Mouse (Mus musculus) heart, embryonic 11.5 days (tissue): ENCODE results near the gene Pla2g4d. TPM values are rescaled to one million over a fixed set of nuclear protein-coding genes. Genes with fewer than 3 reads are reported as not detected.

Source experiments
- ATAC-seq: fragments of 200-750 bp; cut with Nextera tagmentation; replicated peaks from 2 replicates; pipeline ENCODE4 v1.8.0; 2017; ENCODE audit warnings: moderate library complexity; ENCODE audit not compliant: insufficient number of reproducible peaks, low FRiP score, low TSS enrichment
- H3K27ac ChIP-seq: fragments of 300-500 bp; sonication (generic); 2 replicates; pipeline ENCODE4 v1.5.1; 2014; ENCODE audit warnings: mild to moderate bottlenecking, low read depth, low read length
- H3K27me3 ChIP-seq: fragments of 300-500 bp; sonication (generic); 2 replicates; pipeline ENCODE4 v1.6.1; 2014; ENCODE audit warnings: mild to moderate bottlenecking, low read length, mixed read lengths; ENCODE audit not compliant: control insufficient read depth, insufficient read depth
- H3K36me3 ChIP-seq: fragments of 300-500 bp; sonication (generic); 2 replicates; pipeline ENCODE4 v1.6.1; 2014; ENCODE audit warnings: mild to moderate bottlenecking, low read length, moderate library complexity, mixed read lengths; ENCODE audit not compliant: control insufficient read depth, insufficient read depth
- H3K4me1 ChIP-seq: fragments of 300-500 bp; sonication (generic); 2 replicates; pipeline ENCODE4 v1.6.1; 2014; ENCODE audit warnings: low read length; ENCODE audit not compliant: control insufficient read depth, insufficient read depth
- H3K4me2 ChIP-seq: fragments of 300-500 bp; sonication (generic); 2 replicates; pipeline ENCODE4 v1.6.1; 2014; ENCODE audit warnings: mild to moderate bottlenecking, moderate library complexity
- H3K4me3 ChIP-seq: fragments of 300-500 bp; sonication (generic); 2 replicates; pipeline ENCODE4 v1.5.1; 2014; ENCODE audit warnings: low read depth, low read length
- H3K9ac ChIP-seq: fragments of 300-500 bp; sonication (generic); 2 replicates; pipeline ENCODE4 v1.6.1; 2014; ENCODE audit warnings: mild to moderate bottlenecking, low read depth, low read length, moderate library complexity
- H3K9me3 ChIP-seq: fragments of 300-500 bp; sonication (generic); replicated peaks from 2 replicates; pipeline ENCODE4 v1.6.1; 2016; ENCODE audit warnings: low read length; ENCODE audit not compliant: control insufficient read depth
- WGBS: fragments of 180-500 bp; shearing (Covaris S2); extraction: QIAGEN DNeasy Blood & Tissue Kit; methylation state at CpG from one replicate; pipeline ENCODE4 v1.1.7; 2014; ENCODE audit not compliant: insufficient replicate concordance; 5-methylcytosine and 5-hydroxymethylcytosine counted together
- polyA plus RNA-seq: library from polyadenylated mRNA; unstranded; fragments of >200 nt; fragmentation: Nextera tagmentation; extraction: Ambion mirVana; gene quantifications from 2 replicates; pipeline ENCODE4 v1.2.1, GENCODE M21; 2014

Gene Pla2g4d
- polyA plus RNA-seq, 1 experiment from 2014 or later: not detected

DNA sequence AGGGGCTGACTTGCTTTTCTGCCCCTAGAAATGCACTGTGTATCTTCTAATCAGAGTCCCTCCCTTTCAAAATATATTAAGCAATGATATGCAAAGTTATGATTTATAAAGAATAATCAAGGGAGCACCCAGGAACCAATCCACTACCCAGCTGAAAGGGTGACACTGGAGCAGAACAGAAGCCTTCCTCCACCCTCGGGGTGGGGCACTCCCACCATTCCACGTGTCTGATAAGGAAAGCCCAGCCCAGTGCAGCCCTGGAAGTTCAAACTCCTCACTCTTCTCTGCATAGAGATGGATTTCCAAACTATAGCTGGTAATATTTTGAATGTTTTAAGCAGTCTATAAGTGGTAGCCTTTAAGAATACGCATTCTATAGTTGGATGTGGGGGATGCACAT lies 57.4 kb downstream of the Pla2g4d start:
- no peak for ATAC-seq
- Histone ChIP-seq H3K4me2 (no peak overlapping the region), H3K9me3 (no peaks in the 10 kb centered on the region), H3K27me3 (no peaks in the 10 kb centered on the region), H3K27ac (no peak overlapping the region), H3K4me1 (peaks cover 9% of the 10 kb centered on the region), H3K36me3 (no peaks in the 10 kb centered on the region), H3K4me3 (no peak overlapping the region), H3K9ac (no peak overlapping the region)
- WGBS: 34% methylated on average over 3 of the region's 3 CpGs

Other genes starting within 250 kb of the Pla2g4d start
- gene Ehd4, start 134.6 kb downstream of the Pla2g4d start, polyA plus RNA-seq: 97.3 and 113 TPM in 2 replicates
- gene Pla2g4e, start 43.9 kb downstream of the Pla2g4d start, polyA plus RNA-seq: 0.49 and 0.62 TPM in 2 replicates
- not detected in 2 replicates for gene Pla2g4f, start 25.0 kb upstream of the Pla2g4d start, polyA plus RNA-seq
- gene Vps39, start 63.9 kb upstream of the Pla2g4d start, polyA plus RNA-seq: 19.1 and 21.6 TPM in 2 replicates
- gene Ganc, start 114.7 kb upstream of the Pla2g4d start, polyA plus RNA-seq: 7.0 and 9.0 TPM in 2 replicates
- gene Tmem87a, start 114.9 kb upstream of the Pla2g4d start, polyA plus RNA-seq: 4.5 and 9.6 TPM in 2 replicates
- 5.2 and 7.0 TPM in 2 replicates for gene Capn3, start 166.8 kb upstream of the Pla2g4d start, polyA plus RNA-seq